In genomic region chr8:84765629-84766028, GRCm38 (mm10) we compare ENCODE assay signal across 11 mouse cellular contexts. TPM values are rescaled to one million over a fixed set of nuclear protein-coding genes. Genes with fewer than 3 reads are reported as not detected.
DNase-seq lines count a peak whose midpoint lies in the region; ATAC-seq and TF ChIP-seq lines count a peak whose summit lies in the region.
"Had no signal": no experiment of that assay in that cellular context is flagged by ENCODE, and none has a peak within 500 bp of the region (broad histone marks: within the 10 kb centered on the region; RNA-seq: fewer than 3 reads in every experiment).

No protein-coding gene starts in this region.

- H3K4me3 ChIP-seq in heart, adult 2 months: no peak overlapping the region
- H3K4me3 ChIP-seq in heart, embryonic 10.5 days: no peak overlapping the region
- H3K4me3 ChIP-seq in forebrain, embryonic 13.5 days: peak overlapping the region; percentile 27
- H3K4me3 ChIP-seq in limb, embryonic 15.5 days: no peak overlapping the region

- H3K4me2 ChIP-seq in forebrain, embryonic 13.5 days: peak overlapping the region; percentile 64
- H3K4me2 ChIP-seq in limb, embryonic 15.5 days: no peak overlapping the region

- peak overlapping the region; percentile 48; the same call in 1 of the 2 replicates for H3K27ac ChIP-seq in heart, adult 2 months
- H3K27ac ChIP-seq in heart, embryonic 10.5 days: no peak overlapping the region
- peak overlapping the region; percentile 61 for H3K27ac ChIP-seq in forebrain, embryonic 13.5 days
- H3K27ac ChIP-seq in limb, embryonic 15.5 days: peak overlapping the region; percentile 64

- intact Hi-C loops in heart, adult 2 months (cut with DNase I): no loop called here

- TF ChIP-seq CTCF in heart, adult 2 months (IDR thresholded peaks at IDR 0.05): no peak

- no peak for TF ChIP-seq EP300 in heart, adult 2 months (IDR thresholded peaks at IDR 0.05; ENCODE audit: insufficient read depth, low read depth, low read length)

- no peak for ATAC-seq in forebrain, embryonic 13.5 days
- ATAC-seq in limb, embryonic 15.5 days (ENCODE audit: insufficient number of reproducible peaks, low FRiP score, low TSS enrichment, low read depth): no peak

- no peak overlapping the region for H3K9ac ChIP-seq in heart, adult 2 months (ENCODE audit: low read depth, low read length)
- peak overlapping the region; percentile 68 for H3K9ac ChIP-seq in forebrain, embryonic 13.5 days
- no peak overlapping the region for H3K9ac ChIP-seq in limb, embryonic 15.5 days

- no peaks in the 10 kb centered on the region; the same call in 1 of the 2 replicates for H3K79me2 ChIP-seq in heart, adult 2 months (replicated peaks; ENCODE audit: control insufficient read depth, insufficient read depth, low read length)

- H3K36me3 ChIP-seq in heart, adult 2 months (ENCODE audit: control insufficient read depth, insufficient read depth, low read length): no peaks in the 10 kb centered on the region
- no peaks in the 10 kb centered on the region for H3K36me3 ChIP-seq in heart, embryonic 10.5 days
- H3K36me3 ChIP-seq in forebrain, embryonic 13.5 days (ENCODE audit: poor library complexity, severe bottlenecking): peaks cover 54% of the 10 kb centered on the region
- peaks cover 58% of the 10 kb centered on the region for H3K36me3 ChIP-seq in limb, embryonic 15.5 days

- WGBS in heart, adult 2 months: 73% methylated on average over 10 of the region's 10 CpGs
- WGBS in heart, embryonic 10.5 days: 32% methylated on average over 10 of the region's 10 CpGs
- WGBS in forebrain, embryonic 13.5 days: 6% methylated on average over 10 of the region's 10 CpGs
- WGBS in limb, embryonic 15.5 days: 37% methylated on average over 10 of the region's 10 CpGs

- TF ChIP-seq POLR2A in heart, adult 2 months (IDR thresholded peaks at IDR 0.05; ENCODE audit: insufficient read depth, low read depth, low read length): no peak

- no peaks in the 10 kb centered on the region for H3K27me3 ChIP-seq in heart, adult 2 months (ENCODE audit: control insufficient read depth, insufficient read depth, low read length)
- H3K27me3 ChIP-seq in heart, embryonic 10.5 days (ENCODE audit: insufficient read depth, poor library complexity, severe bottlenecking): peaks cover 100% of the 10 kb centered on the region
- peaks cover 49% of the 10 kb centered on the region for H3K27me3 ChIP-seq in forebrain, embryonic 13.5 days
- H3K27me3 ChIP-seq in limb, embryonic 15.5 days: no peaks in the 10 kb centered on the region

- no peaks in the 10 kb centered on the region for H3K9me3 ChIP-seq in heart, embryonic 10.5 days
- H3K9me3 ChIP-seq in forebrain, embryonic 13.5 days (replicated peaks): no peaks in the 10 kb centered on the region
- no peaks in the 10 kb centered on the region for H3K9me3 ChIP-seq in limb, embryonic 15.5 days

- peaks cover 5% of the 10 kb centered on the region; the same call in 1 of the 2 replicates for H3K4me1 ChIP-seq in heart, adult 2 months (ENCODE audit: control insufficient read depth, insufficient read depth, low read length)
- H3K4me1 ChIP-seq in heart, embryonic 10.5 days: peaks cover 7% of the 10 kb centered on the region
- H3K4me1 ChIP-seq in forebrain, embryonic 13.5 days: peaks cover 73% of the 10 kb centered on the region
- peaks cover 88% of the 10 kb centered on the region for H3K4me1 ChIP-seq in limb, embryonic 15.5 days

- no peak for DNase-seq in heart, adult 2 months
- no peak for DNase-seq in heart, embryonic 10.5 days (ENCODE audit: low spot score)
- DNase-seq in Muller cell, postnatal 12 days (ENCODE audit: inconsistent ontology term): peak; percentile 82
- DNase-seq in urinary bladder, postnatal 25 days (ENCODE audit: low spot score): no peak
- DNase-seq in adrenal gland, postnatal 10 days: no peak
- no peak for DNase-seq in adrenal gland, postnatal 25 days
- DNase-seq: adrenal gland, adult 8-10 months; kidney, postnatal 4 days had no signal

RNA-seq across cellular contexts. Expression of gene Nfix, which starts 34.5 kb away (rescaled TPM):
- 100 to 1,000 TPM; 274 to 297 TPM for total RNA-seq in heart, adult 2 months (2021)
- 49.0 and 68.7 TPM in 2 replicates for polyA plus RNA-seq in heart, adult 2 months (2012; rRNA removed)
- polyA plus RNA-seq in heart, embryonic 10.5 days (2016; fragmentation: Nextera tagmentation; extraction: Ambion mirVana): 0.87 and 2.1 TPM in 2 replicates
- polyA plus RNA-seq in forebrain, embryonic 13.5 days (2015; fragmentation: Nextera tagmentation; extraction: Ambion mirVana): 127 and 145 TPM in 2 replicates
- 87.0 and 100 TPM in 2 replicates for polyA plus RNA-seq in limb, embryonic 15.5 days (2015; fragmentation: Nextera tagmentation; extraction: Ambion mirVana)
- 100 to 1,000 TPM; 145 to 200 TPM for total RNA-seq in adrenal gland, postnatal 10 days (2021)
- 87.7 and 111 TPM in 2 replicates for total RNA-seq in adrenal gland, postnatal 25 days (2021)

RNA-seq across cellular contexts. Expression of gene G430095P16Rik, which starts 42.8 kb away (rescaled TPM):
- total RNA-seq in heart, adult 2 months (2021): under 1 TPM in 1 of 2 experiments, not detected in 1; 0.55 TPM
- 0.70 TPM in 1 of 2 replicates, not detected in the other for polyA plus RNA-seq in heart, adult 2 months (2012; rRNA removed)
- 2.1 and 3.2 TPM in 2 replicates for polyA plus RNA-seq in heart, embryonic 10.5 days (2016; fragmentation: Nextera tagmentation; extraction: Ambion mirVana)
- 3.7 and 3.8 TPM in 2 replicates for polyA plus RNA-seq in forebrain, embryonic 13.5 days (2015; fragmentation: Nextera tagmentation; extraction: Ambion mirVana)
- polyA plus RNA-seq in limb, embryonic 15.5 days (2015; fragmentation: Nextera tagmentation; extraction: Ambion mirVana): 3.8 and 5.5 TPM in 2 replicates
- total RNA-seq in adrenal gland, postnatal 10 days (2021): under 1 TPM; 0.51 to 0.88 TPM
- not detected in 2 replicates for total RNA-seq in adrenal gland, postnatal 25 days (2021)
- total RNA-seq: left cerebral cortex, postnatal 36 days had no signal

RNA-seq across cellular contexts. Expression of gene Dand5, which starts 57.0 kb away (rescaled TPM):
- total RNA-seq in heart, adult 2 months (2021): 10 to 100 TPM; 11.2 to 12.3 TPM
- 6.1 and 7.6 TPM in 2 replicates for polyA plus RNA-seq in heart, adult 2 months (2012; rRNA removed)
- polyA plus RNA-seq in heart, embryonic 10.5 days (2016; fragmentation: Nextera tagmentation; extraction: Ambion mirVana): 5.3 TPM in 2 replicates
- polyA plus RNA-seq in forebrain, embryonic 13.5 days (2015; fragmentation: Nextera tagmentation; extraction: Ambion mirVana): 7.3 and 8.2 TPM in 2 replicates
- 7.5 and 8.0 TPM in 2 replicates for polyA plus RNA-seq in limb, embryonic 15.5 days (2015; fragmentation: Nextera tagmentation; extraction: Ambion mirVana)
- total RNA-seq in adrenal gland, postnatal 10 days (2021): 1 to 10 TPM; 5.0 to 6.9 TPM
- total RNA-seq in adrenal gland, postnatal 25 days (2021): 11.2 and 11.6 TPM in 2 replicates

Comparison
In these comparisons a context has a peak if more than half of its experiments do, and no peak if none do; other contexts are left out.
1. RNA of gene Nfix, which starts 34.5 kb away (polyA plus RNA-seq): 127 to 145 TPM in forebrain, embryonic 13.5 days, 87.0 to 100 TPM in limb, embryonic 15.5 days and 49.0 to 68.7 TPM in heart, adult 2 months; 0.87 to 2.1 TPM in heart, embryonic 10.5 days; every median in the first group is over 10 times any median in the second.